Mouse (Mus musculus) bone marrow, adult 2 months (tissue): ENCODE results near the gene Ctbp2.

Experiments used
- CTCF ChIP-seq: fragments of 200-500 bp; IDR thresholded peaks from 2 replicates; pipeline ENCODE4 v1.5.1; 2011; ENCODE audit warnings: low read length, control low read depth; ENCODE audit not compliant: control insufficient read depth, insufficient read depth
- POLR2A ChIP-seq: fragments of 200-500 bp; IDR thresholded peaks from 2 replicates; pipeline ENCODE4 v1.6.1; 2011; ENCODE audit warnings: low read depth, mild to moderate bottlenecking, control low read depth, low read length, borderline replicate concordance; ENCODE audit not compliant: control insufficient read depth

- no peak for TF ChIP-seq CTCF
- no peak for TF ChIP-seq POLR2A
Measured at GRCm38 (mm10) chr7:133113185-133113895, 10.8 kb downstream of the Ctbp2 start.
